Mouse (Mus musculus): ENCODE data around the gene Ptprt.

Gene Ptprt

DNA sequence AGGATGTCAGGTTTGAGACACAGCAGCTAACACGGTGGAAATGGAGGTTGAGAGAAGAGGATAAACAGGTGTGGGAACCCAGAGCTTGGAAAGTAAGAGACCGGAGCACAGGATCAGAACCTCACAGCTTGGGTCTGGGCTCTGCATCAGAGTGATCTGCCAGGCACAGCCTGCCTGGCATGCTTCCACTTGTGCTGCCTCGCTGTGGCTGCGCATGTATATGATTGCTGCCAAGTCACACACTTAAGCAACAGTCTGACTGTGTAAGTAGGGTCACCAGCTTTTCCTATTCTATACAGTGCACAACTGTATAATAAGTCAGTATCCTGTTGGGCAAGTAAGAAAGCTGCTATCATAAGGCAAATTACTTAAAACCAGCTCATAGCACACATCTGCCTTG, 249.9 kb downstream of the Ptprt start:
- no peak for DNase-seq (ENCODE audit: low read depth, low spot score)

DNA sequence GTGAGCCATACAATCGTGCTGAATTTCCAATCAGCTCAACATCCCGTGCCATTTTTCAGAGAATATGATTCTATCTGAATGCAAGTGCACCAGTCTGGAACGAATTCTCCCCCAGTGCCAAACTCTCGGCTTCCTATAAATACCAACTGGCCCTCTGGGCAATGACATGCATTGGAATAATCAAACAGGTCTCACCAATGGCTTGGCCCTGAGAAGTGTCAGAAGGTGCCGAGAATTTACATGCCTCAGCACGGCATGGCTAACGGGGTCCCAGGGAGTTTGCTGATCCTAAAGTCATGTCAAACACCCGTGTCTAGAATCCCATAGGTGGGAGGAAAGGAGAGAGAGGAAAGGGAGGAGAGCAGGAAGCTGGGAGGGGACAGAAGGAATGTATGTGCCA, 251.7 kb downstream of the Ptprt start:
- no peak for DNase-seq (ENCODE audit: low read depth, low spot score)

DNA sequence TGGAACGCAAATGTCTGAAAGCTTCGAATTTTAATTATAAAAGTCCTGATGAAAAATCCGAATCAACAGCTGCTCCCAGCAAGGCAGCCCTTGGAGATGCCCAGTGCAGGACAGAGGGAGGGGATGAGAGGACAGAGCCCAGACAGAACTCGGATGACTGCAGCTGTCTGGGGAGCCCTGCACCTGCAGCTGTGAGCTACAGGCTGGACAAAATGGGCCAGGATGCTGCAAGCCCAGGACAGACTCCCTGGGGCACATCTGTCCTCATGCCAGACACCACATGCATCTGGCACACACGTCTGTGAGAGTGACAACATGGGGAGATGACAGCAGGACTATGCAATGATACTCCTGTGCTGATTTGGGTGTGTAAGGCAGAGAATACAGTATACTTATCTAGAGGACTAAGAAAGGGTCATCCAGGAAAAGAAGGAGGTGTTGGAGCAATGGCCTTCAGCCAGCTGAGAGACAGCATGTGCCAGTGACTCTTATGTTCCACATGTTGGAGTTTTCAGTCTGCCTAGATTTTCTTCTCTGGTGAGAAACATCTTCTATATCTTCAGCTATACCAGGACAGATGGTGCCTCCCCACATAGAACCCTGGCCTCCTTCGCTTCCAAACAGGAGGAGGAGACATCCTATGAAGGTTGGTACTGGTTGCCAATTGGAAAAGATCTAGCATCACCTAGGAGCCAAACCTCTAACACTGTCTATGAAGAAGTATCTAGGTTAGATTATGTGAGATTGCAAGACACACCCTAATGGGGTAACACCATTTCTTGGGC, 259.4 kb downstream of the Ptprt start:
- DNase-seq (ENCODE audit: low read depth, low spot score), result no peak

DNA sequence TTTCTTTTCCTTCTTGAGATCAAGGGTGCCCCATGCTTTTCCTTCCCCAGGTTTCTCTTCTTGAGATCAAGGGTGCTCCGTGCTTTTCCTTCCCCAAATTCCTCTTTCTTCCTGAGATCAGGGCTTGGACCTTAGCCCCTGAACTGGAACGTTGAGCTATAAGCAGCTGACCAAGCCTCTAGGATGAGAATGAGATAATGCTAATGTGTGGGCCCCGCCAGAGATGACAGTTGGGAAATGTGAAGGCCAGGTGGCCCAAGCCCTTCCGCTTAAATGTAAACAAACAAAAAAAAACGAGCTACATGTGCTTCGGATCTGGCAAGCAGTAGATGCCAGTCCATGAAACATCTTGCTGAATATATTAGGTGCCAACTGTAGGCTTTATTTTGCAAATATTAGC, 266.3 kb downstream of the Ptprt start:
- no peak for DNase-seq (ENCODE audit: low read depth, low spot score)

DNA sequence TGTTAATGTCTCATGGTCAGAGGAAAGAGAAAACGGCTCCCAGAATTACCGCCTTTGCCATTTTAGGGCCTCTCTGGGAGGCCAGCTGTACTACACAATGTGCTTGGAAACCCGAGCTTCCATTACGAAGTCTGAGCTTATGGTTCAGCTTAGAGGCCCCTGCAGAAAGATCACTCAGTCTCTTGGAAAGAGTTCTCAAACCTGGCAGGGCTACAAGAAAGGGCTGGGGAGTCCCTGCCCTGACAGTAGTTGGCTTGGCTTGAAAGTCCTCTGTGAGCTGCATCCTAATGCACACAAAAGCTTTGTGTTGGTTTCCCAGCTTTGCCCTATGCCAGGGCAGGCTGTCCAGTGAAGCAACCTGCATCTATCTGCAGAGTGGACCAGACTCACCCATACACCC, 269.1 kb downstream of the Ptprt start:
- no peak for DNase-seq (ENCODE audit: low read depth, low spot score)

DNA sequence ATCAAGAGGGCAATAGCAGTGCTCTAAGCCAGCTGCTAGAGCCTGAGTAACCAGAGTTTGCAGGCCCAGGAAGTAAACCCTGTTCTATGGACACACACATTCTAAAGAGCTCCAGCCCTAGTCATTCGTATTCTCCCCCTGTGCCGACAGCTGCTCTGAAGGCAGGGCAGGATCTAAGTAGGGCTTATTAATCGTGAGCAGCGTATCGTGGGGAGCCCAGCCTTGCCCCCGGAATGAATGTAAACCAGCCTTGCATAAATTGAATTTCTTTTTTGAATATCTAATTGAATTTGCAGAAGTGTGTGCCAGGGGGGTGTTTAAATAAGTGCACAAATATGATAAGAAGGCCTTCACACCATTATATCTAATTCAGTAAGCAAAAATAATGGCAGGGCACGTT, 283.6 kb downstream of the Ptprt start:
- no peak for DNase-seq (ENCODE audit: low read depth, low spot score)

DNA sequence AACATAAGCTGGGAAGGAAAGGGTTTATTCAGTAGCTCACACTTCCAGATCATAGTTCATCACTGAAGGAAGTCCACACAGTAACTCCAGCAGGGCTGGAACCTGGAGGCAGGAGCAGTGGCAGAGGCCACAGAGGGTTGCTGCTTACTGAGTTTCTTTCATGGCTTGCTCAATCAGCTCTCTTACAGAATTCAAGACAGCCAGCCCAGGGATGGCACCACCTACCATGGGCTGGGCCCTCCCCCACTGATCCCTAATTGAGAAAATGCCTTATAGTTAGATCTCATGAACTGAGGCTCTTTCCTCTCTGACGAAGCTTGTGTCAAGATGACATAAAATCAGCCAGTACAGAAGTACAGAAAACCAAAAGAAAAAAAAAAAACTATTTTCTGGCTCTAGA, 311.9 kb downstream of the Ptprt start:
- DNase-seq (ENCODE audit: low read depth, low spot score), result no peak

DNA sequence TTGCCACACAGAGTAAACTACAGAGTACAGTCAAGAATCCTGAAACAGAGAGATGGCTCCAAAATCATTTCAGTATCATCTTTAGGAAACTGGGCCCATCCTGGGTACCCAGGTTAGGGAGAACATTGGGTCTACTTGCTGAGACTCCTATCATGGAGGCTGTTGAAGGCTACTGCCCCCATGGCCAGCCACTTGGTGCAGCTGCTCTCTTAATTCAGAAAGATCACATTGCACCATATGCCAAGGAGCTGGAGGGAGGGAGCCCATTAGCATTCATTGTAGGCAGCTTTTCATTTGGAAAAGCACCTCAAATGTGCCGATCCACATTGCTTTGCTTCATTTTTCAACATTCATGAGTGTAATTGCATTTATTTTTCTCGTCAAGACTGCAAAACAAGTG, 319.1 kb downstream of the Ptprt start:
- DNase-seq (ENCODE audit: low read depth, low spot score), result no peak

DNA sequence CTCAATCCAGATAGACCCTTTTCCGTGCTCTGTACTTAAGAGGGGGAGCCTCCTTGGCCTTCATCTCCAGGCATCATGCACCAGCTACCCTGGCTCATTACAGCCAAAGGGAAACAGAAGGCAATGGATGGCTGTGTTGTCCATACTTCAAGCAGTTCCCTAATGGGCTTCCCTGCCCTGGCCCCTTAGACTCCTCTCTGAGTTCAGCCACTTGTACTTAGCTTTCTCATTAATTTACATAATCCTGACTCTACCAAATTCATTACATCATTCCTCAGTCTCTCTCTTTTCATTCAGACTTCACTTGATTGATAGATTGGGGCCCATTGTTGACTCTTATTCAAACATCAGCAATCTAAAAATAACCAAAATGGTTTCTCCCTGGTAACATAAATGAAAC, 320.7 kb downstream of the Ptprt start:
- DNase-seq (ENCODE audit: low read depth, low spot score), result no peak

DNA sequence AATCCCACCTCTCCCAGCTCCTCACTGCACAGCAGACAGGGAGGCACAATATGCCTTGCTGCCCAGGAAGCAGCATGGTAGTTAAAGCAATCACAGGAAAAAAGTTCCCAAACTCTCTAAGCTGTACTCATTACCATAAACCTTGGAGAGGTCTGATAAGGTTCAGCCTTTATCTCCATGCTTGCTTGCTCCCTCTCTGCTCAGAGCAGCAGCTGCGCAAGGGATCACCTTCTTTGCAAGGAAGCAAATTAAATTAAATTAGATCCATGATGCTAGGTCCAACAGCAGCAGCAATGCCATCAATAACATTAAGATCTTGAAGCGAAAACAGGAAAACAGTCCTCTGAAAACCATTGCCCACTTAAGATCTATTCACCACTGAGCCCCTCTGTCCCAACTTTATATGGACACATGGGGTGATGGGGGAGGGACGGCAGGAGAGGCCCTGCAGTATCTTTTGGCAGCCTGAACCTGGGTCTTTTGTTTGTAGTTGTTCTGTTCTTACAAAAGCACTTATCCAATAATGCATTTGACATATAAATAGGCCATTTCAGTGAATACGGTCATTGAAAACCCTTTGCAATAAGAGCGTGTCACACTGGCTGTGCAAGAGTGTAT, 328.8 kb downstream of the Ptprt start:
- DNase-seq (ENCODE audit: low read depth, low spot score), result no peak

DNA sequence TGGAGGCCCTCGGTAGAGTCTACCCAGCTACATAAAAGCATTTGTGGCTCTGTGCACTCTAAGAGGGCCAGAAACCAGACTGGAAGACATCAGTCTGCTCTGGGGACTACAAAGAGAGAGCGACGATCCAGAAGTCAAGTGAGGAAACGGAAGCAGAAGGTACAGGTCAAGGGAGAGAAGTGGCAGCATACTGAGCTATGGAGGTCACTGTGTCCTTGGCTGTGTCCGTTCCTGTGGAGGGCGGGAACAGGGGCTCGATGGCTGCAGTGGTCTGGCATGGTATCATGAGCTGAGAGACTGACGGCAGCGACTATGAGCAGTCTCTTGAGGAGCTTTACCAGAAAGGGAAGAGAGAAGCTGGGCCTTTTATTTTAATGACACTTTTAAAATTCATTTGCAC, 331.5 kb downstream of the Ptprt start:
- DNase-seq (ENCODE audit: low read depth, low spot score), result no peak

DNA sequence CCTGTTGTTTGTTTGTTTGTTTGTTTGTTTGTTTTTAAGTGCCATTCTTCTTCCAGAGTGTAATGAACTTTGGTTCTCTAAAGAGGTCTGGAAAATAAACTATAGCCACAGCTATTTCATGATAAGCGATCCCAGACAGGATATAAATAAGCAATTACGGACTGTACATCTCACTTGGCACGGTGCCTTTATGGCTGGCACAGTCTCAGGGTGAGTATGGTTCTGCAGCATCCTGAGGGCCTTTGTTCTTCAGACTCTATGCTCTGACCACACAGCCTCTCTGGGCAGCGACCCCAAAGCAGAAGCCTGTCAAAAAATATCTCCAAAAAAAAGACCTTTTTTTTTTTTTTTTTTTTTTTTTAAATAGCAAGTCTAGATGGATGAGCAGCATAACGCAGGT, 338.5 kb downstream of the Ptprt start:
- no peak for DNase-seq (ENCODE audit: low read depth, low spot score)

DNA sequence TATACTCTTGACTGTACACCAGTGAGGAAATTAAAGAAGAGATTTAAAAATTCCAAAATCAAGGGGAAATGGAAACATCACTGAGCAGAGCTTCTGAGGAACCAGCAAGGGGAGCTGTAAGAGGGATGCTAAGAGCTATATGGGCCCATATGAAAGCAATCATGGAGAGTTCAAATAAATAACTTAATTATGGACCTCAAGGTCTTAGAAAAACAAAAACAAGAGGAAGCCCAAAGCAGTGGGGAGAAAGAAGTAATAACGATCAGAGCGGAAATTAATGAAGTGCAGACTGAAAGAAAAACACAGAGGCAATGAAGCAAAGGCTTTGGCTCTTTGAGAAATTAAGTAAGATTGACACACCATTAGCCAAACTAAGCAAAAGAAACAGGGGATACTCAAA, 353.0 kb downstream of the Ptprt start:
- DNase-seq (ENCODE audit: low read depth, low spot score), result no peak

DNA sequence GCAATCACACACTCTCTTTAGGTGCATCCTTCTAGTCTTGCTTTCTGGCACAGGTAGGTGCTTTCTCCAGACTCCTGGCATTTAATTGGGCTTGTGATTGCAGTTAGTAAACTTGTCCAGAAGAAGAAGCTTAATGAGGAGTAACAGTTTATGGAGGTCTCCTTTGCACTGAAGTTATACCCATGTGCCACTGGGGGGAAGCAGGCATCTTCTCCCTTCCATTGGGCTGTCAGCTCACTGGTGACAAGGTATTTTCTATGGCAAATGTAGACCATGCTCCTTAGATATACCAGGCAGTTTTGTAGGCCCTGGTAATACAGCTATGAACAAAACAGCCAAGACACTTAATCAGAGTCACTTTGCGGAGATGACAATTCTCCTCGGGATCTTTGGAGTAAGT, 366.9 kb downstream of the Ptprt start:
- no peak for DNase-seq (ENCODE audit: low read depth, low spot score)

DNA sequence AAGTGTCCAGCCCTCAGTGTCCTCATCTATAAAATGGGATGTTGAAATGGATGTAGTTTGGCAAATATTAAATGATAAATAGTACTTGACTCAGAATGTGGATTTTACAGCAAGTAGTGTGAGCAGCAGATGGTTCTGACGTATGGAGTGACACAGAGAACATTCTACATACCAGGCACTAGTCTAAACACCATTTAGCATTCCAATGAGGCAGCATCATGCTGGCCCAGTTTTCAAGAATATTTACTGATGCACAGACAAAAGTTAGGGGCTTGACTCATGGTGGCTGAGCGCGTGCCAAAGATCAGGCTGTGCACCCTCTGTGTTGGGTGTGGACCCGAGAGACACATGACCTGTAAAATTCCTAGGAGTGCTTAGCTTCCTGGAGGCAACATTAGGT, 378.3 kb downstream of the Ptprt start:
- DNase-seq (ENCODE audit: low read depth, low spot score), result no peak

DNA sequence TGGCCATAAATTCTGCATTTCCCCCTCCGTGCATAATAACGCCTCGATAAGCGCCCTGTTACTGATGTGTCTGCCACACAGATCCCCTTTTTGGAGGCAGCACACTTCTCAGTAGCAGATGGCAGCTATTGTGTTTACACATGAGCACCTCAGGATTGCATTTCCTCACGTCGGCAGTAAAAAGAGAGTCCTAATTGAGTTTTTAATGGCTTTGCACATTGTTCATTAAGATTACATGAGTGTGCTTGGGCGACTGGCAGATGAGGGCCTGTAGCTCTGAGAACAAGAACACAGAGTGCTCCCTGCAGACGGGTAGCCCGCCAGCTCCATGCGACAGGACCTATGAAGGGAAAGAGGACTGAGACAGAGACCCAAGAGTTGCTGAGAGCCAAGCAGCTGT, 378.8 kb downstream of the Ptprt start:
- DNase-seq (ENCODE audit: low read depth, low spot score), result no peak

DNA sequence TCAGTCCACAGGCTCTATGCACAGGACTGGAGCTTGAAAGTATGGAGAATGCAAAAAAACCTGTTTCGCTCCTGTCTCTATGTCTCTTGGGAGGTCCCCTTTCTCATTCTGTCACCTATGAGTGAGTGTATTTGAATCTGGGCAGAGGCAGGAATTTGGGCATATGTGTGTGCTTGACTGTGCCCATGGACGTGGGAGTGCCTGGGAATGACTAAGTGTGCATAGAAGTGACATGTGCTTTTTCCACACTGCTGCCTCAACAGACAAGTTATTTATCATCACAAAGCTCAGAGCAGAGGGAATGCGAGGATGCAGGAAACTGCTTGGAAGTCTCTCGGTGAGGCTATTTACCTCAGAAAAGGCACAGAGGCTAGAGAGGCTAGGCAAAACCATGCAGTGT, 387.1 kb downstream of the Ptprt start:
- DNase-seq (ENCODE audit: low read depth, low spot score), result no peak

DNA sequence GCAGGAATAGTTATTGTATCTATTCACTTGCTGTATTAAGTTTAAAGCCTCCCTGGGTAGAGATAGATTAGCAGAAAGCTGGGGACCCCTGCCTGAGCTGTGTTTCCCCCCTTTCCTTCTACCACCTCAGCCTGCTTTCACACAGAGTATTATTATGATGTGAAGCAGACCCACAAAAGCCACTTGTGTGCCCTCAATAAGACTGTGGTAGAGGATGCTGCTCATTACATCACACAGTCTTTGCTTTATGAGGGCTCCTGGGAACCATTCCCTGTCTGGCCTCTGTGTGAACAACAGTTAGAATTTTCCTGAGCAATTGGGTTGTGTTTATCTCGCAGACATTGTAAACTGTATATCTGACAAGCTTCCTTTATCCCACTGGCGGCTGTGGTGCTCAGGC, 409.7 kb downstream of the Ptprt start:
- DNase-seq (ENCODE audit: low read depth, low spot score), result no peak

DNA sequence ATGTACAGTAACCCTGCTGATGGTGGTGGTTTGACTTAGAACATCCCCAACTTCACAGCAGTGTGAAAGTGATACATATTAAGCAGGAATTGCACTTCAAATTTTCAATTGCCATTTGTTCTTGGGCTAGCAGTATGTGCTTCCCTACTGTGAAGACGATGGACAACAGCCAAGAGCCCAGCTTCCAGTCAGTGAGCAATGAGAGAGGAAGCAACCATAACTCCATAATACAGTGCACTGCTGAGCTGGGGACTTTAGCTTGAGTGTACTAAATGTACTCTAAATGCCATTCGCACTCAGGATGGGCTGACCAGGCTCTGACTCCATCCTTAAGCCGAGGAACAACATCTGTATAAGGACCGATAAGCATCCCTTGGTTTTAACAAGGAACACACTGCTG, 412.7 kb downstream of the Ptprt start:
- DNase-seq (ENCODE audit: low read depth, low spot score), result no peak

DNA sequence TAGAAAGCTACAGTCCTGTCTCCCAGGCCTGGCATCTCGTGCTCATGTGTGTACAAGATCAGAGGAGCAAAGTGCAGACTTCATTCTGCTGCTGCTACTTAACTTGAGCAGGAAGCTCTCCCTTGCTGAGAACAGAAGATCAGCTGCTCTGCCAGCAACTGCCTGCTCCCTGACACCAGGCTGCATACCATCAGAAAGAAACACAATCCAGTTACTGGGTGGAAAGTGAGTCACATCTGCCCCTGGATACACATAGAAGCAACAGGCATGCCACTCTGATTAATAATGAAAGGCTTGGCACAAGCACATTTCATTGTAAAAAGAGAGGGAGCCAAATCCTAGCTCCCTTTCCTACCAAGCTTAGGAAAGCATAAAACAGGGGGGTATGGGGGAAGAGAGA, 438.5 kb downstream of the Ptprt start:
- no peak for DNase-seq (ENCODE audit: low read depth, low spot score)

DNA sequence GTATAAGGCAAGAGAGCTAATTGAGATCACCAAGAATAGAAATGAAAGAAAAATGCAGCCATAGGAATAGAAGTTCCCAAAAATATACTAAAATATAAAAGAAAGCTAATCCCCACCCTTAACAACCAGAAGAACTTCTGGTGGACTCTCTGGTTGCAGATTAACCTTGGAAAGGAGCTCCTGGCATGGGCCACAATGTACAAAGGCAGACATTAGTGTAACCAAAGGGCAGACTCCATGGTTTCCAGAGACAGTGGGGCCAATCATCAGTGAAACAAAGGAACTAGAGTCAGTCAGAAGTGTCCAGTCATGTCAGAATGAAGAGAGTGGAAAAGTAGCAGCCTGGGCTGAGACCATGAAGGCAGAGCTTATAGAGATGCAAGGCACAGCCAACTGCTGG, 440.4 kb downstream of the Ptprt start:
- DNase-seq (ENCODE audit: low read depth, low spot score), result no peak

DNA sequence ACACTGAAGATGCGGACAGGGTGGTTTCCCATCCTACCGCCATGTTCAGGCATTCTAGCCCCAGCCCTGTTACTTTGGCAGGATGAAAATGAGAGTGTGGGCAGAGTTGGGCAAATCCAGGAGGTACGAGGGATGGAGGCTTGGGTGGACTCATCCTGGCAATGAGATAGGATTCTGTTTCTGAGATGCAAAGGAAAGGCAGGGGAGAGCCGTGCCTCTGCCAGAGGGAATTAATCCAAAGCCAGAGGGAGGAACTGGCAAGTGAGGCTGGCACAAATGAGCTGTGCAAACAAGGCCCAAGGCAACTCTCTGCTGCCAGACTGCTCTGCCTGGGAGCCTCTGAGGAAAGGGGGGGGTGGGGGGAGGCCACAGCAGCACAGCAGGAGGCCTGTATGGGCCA, 441.4 kb downstream of the Ptprt start:
- no peak for DNase-seq (ENCODE audit: low read depth, low spot score)

DNA sequence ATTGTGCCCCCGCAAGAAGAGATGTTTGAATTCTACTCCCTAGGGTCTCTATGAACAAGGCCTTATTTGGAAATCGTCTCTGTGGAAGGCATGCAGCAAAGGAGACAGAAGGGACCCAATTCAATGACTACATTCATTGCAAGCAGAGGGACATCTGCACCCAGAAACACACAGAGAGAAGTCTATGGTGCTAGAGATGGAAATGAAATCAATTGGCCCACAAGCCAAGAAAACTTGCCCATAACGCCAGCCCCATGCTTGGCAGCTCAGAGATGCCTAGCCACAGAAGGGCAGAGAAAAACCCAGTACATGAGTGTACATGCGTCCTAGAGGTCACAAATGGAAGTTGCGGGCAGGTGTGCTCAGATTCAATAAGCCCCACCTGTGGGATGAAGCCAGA, 443.1 kb downstream of the Ptprt start:
- no peak for DNase-seq (ENCODE audit: low read depth, low spot score)

DNA sequence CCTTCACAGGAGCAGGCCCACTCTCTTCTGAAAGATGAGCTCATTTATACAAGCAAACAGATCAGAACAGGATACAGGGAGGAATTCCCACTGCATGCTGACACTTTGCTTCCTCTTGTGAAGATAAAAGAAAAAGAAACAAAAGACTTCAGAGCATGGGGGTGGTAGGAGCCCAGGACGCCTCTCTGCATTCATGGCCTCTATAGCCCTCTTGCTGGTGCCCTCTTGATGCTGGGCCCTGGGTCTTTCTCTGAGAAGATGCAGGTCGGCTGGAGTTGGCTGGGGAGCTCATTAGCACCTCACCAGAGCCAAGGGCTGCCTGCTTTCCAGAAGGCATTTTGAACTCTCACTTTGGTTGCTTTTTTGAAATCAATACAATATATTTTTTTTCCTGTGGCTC, 448.6 kb downstream of the Ptprt start:
- DNase-seq (ENCODE audit: low read depth, low spot score), result no peak
